Mouse (Mus musculus) MEL (cell line): ENCODE data around the gene Ddost. TPM values are rescaled to one million over a fixed set of nuclear protein-coding genes. Genes with fewer than 3 reads are reported as not detected.

Experiments
- DNase-seq: peaks from one replicate; pipeline ENCODE4 v3.0.0; 2011; ENCODE audit warnings: low read depth, low spot score
- H3K27ac ChIP-seq: 2 replicates; pipeline ENCODE4 v1.5.1; 2012; ENCODE audit warnings: low read depth, mild to moderate bottlenecking, control low read depth, low read length, moderate library complexity; ENCODE audit not compliant: control insufficient read depth
- H3K27me3 ChIP-seq, 2 experiments: fragments of 150-350 bp in 1 of 2; sonication (generic) in 1 of 2; 2 replicates each; pipeline ENCODE4 v1.6.1; 2012; ENCODE audit warnings: low read length in 2 of 2, mild to moderate bottlenecking in 2 of 2, improper control_type of control experiment in 1 of 2, moderate library complexity in 1 of 2; ENCODE audit not compliant: insufficient read depth in 2 of 2, control insufficient read depth in 1 of 2
- H3K36me3 ChIP-seq, 2 experiments: 2 replicates each; pipeline ENCODE4 v1.6.1; 2012 to 2014; ENCODE audit warnings: low read length in 2 of 2, improper control_type of control experiment in 1 of 2, inconsistent platforms in 1 of 2, mild to moderate bottlenecking in 1 of 2; ENCODE audit not compliant: insufficient read depth in 2 of 2, control insufficient read depth in 1 of 2
- H3K4me1 ChIP-seq, 2 experiments: fragments of 150-350 bp in 1 of 2; sonication (generic) in 1 of 2; 2 replicates each; pipeline ENCODE4 v1.6.1; 2012; ENCODE audit warnings: low read length in 2 of 2, improper control_type of control experiment in 1 of 2, mild to moderate bottlenecking in 1 of 2; ENCODE audit not compliant: insufficient read depth in 2 of 2, control insufficient read depth in 1 of 2
- H3K4me3 ChIP-seq, 2 experiments: fragments of 150-350 bp in 1 of 2; sonication (generic) in 1 of 2; 2 replicates each; pipeline ENCODE4 v1.5.1; 2012; ENCODE audit warnings: low read depth in 2 of 2, low read length in 2 of 2, mild to moderate bottlenecking in 2 of 2, moderate library complexity in 2 of 2, control low read depth in 1 of 2, improper control_type of control experiment in 1 of 2; ENCODE audit not compliant: control insufficient read depth in 1 of 2, insufficient read depth in 1 of 2
- H3K79me2 ChIP-seq: 2 replicates; pipeline ENCODE4 v1.6.1; 2012; ENCODE audit warnings: mild to moderate bottlenecking, low read length, moderate library complexity; ENCODE audit not compliant: control insufficient read depth, poor library complexity, insufficient read depth
- H3K9ac ChIP-seq: 2 replicates; pipeline ENCODE4 v1.6.1; 2012; ENCODE audit warnings: low read depth, mild to moderate bottlenecking, control low read depth, low read length, moderate library complexity; ENCODE audit not compliant: control insufficient read depth, poor library complexity, severe bottlenecking
- H3K9me3 ChIP-seq: fragments of 150-350 bp; sonication (generic); replicated peaks from 2 replicates; pipeline ENCODE4 v1.6.1; 2012; ENCODE audit warnings: mild to moderate bottlenecking, low read length, improper control_type of control experiment, moderate library complexity; ENCODE audit not compliant: insufficient read depth
- BHLHE40 ChIP-seq: IDR thresholded peaks from 2 replicates; pipeline ENCODE4 v1.6.1; 2012; ENCODE audit warnings: low read depth, mild to moderate bottlenecking, inconsistent platforms, low read length, improper control_type of control experiment, borderline replicate concordance
- CHD2 ChIP-seq: IDR thresholded peaks from 2 replicates; pipeline ENCODE4 v1.6.1; 2011; ENCODE audit warnings: low read length, improper control_type of control experiment
- CTCF ChIP-seq, 3 experiments: IDR thresholded peaks in 2 of 3; conservative IDR thresholded peaks in 1 of 3; 2 replicates each; pipeline ENCODE4 v1.5.1; 2011 to 2012; ENCODE audit warnings: low read length in 3 of 3, low read depth in 2 of 3, mild to moderate bottlenecking in 2 of 3, improper control_type of control experiment in 1 of 3, inconsistent platforms in 1 of 3, mixed read lengths in 1 of 3, moderate library complexity in 1 of 3; ENCODE audit not compliant: control insufficient read depth in 1 of 3, insufficient read depth in 1 of 3, poor library complexity in 1 of 3, severe bottlenecking in 1 of 3
- E2F4 ChIP-seq: IDR thresholded peaks from 2 replicates; pipeline ENCODE4 v1.6.1; 2011; ENCODE audit warnings: low read depth, low read length, improper control_type of control experiment, borderline replicate concordance
- EP300 ChIP-seq, 2 experiments: IDR thresholded peaks; 2 replicates each; pipeline ENCODE4 v1.6.1; 2011; ENCODE audit warnings: improper control_type of control experiment in 2 of 2, low read length in 2 of 2, low read depth in 1 of 2, mild to moderate bottlenecking in 1 of 2
- GATA1 ChIP-seq: IDR thresholded peaks from 2 replicates; pipeline ENCODE4 v1.6.1; 2011; ENCODE audit warnings: low read depth, low read length, improper control_type of control experiment
- HCFC1 ChIP-seq: IDR thresholded peaks from 2 replicates; pipeline ENCODE4 v1.6.1; 2012; ENCODE audit warnings: low read depth, mild to moderate bottlenecking, inconsistent platforms, low read length, improper control_type of control experiment, moderate library complexity
- MAX ChIP-seq: IDR thresholded peaks from 2 replicates; pipeline ENCODE4 v1.6.1; 2011; ENCODE audit warnings: low read length, improper control_type of control experiment
- MAZ ChIP-seq: IDR thresholded peaks from 2 replicates; pipeline ENCODE4 v1.6.1; 2012; ENCODE audit warnings: low read depth, mild to moderate bottlenecking, inconsistent platforms, low read length, improper control_type of control experiment
- MEF2A ChIP-seq: IDR thresholded peaks from 2 replicates; pipeline ENCODE4 v1.6.1; 2014; ENCODE audit warnings: low read depth, mild to moderate bottlenecking, inconsistent platforms, low read length, improper control_type of control experiment; ENCODE audit not compliant: poor library complexity, insufficient replicate concordance, severe bottlenecking; ENCODE audit errors: extremely low read depth
- MXI1 ChIP-seq: IDR thresholded peaks from 2 replicates; pipeline ENCODE4 v1.6.1; 2011; ENCODE audit warnings: mild to moderate bottlenecking, low read depth, low read length, improper control_type of control experiment
- MYB ChIP-seq: IDR thresholded peaks from 2 replicates; pipeline ENCODE4 v1.6.1; 2011; ENCODE audit warnings: mild to moderate bottlenecking, low read depth, low read length, improper control_type of control experiment
- NELFE ChIP-seq: IDR thresholded peaks from 2 replicates; pipeline ENCODE4 v1.6.1; 2011; ENCODE audit warnings: low read depth, low read length, improper control_type of control experiment
- POLR2AphosphoS2 ChIP-seq: IDR thresholded peaks from 2 replicates; pipeline ENCODE4 v1.6.1; 2011; ENCODE audit warnings: low read length, improper control_type of control experiment
- RCOR1 ChIP-seq: IDR thresholded peaks from 2 replicates; pipeline ENCODE4 v1.6.1; 2012; ENCODE audit warnings: low read depth, mild to moderate bottlenecking, inconsistent platforms, low read length, improper control_type of control experiment
- SIN3A ChIP-seq: IDR thresholded peaks from 2 replicates; pipeline ENCODE4 v1.6.1; 2012; ENCODE audit warnings: low read length, improper control_type of control experiment, inconsistent platforms
- SMC3 ChIP-seq: IDR thresholded peaks from 2 replicates; pipeline ENCODE4 v1.6.1; 2011; ENCODE audit warnings: low read depth, low read length, improper control_type of control experiment
- TCF12 ChIP-seq: IDR thresholded peaks from 2 replicates; pipeline ENCODE4 v1.6.1; 2014; ENCODE audit warnings: low read depth, mild to moderate bottlenecking, inconsistent platforms, low read length, improper control_type of control experiment, moderate library complexity
- USF1 ChIP-seq: IDR thresholded peaks from 2 replicates; pipeline ENCODE4 v1.6.1; 2014; ENCODE audit warnings: low read depth, mild to moderate bottlenecking, inconsistent platforms, low read length, improper control_type of control experiment, moderate library complexity
- USF2 ChIP-seq, 2 experiments: IDR thresholded peaks; 2 replicates each; pipeline ENCODE4 v1.6.1; 2011 to 2012; ENCODE audit warnings: improper control_type of control experiment in 2 of 2, low read length in 2 of 2, borderline replicate concordance in 1 of 2, inconsistent platforms in 1 of 2, low read depth in 1 of 2, mild to moderate bottlenecking in 1 of 2; ENCODE audit not compliant: insufficient read depth in 1 of 2
- polyA plus RNA-seq, 2 experiments: library from polyadenylated mRNA; stranded (reverse) in 1 of 2; unstranded in 1 of 2; fragments of >175 nt in 1 of 2; fragments of >200 nt in 1 of 2; gene quantifications; 2 replicates each; pipeline versions ENCODE4 v1.2.1 to v1.2.4; 2012; ENCODE audit warnings: low replicate concordance in 2 of 2, low read depth in 1 of 2; ENCODE audit not compliant: insufficient read length in 2 of 2, insufficient read depth in 1 of 2, missing spikeins in 1 of 2
- total RNA-seq: library from RNA; depleted of rRNA; stranded (reverse); fragments of 300-350 nt; gene quantifications from 2 replicates; pipeline ENCODE4 v1.2.3, GENCODE M21; 2012

Gene Ddost
- total and polyA plus RNA-seq, 3 experiments, result 68.9 to 402 (median 283) TPM

DNA sequence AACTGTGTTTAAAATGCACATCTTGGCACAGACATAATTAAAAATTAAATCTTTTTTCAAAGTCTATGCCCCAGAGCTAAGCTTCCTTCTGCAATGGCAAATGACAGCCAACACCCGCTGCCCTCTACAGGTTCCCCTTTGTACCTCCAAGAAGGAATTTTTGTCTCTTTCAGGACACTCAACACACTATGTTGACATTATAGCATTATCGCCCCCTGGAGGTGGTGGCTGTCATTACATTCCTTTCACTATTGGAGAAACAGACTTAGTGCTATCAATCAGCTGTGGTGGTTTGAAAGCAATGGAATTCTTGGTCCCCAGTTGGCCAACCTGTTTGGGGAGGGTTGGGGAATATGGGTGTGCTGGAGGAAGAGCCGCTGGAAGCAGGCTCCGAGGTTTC lies 35.4 kb downstream of the Ddost start:
- no peaks in the 10 kb centered on the region for H3K27me3 ChIP-seq
- no peak overlapping the region for H3K27ac ChIP-seq
- H3K9me3 ChIP-seq, result no peaks in the 10 kb centered on the region
- H3K36me3 ChIP-seq, result peaks cover 0 to 18% of the 10 kb centered on the region in 2 experiments; a peak in 2 of 4 replicates
- H3K4me1 ChIP-seq, result peaks cover 14 to 36% of the 10 kb centered on the region in 2 experiments
- TF ChIP-seq BHLHE40 (peak; percentile 21; the same call in 1 of the 2 replicates), SIN3A (peak; percentile 57; the same call in 1 of the 2 replicates), GATA1 (no peak), SMC3 (peak; percentile 34), NELFE (no peak), TCF12 (peak; percentile 11; the same call in 1 of the 2 replicates), HCFC1 (peak; percentile 45; the same call in 1 of the 2 replicates), CTCF (IDR thresholded peaks at IDR 0.05 in 2 of 3, conservative IDR thresholded peaks at IDR 0.05 in 1 of 3; ENCODE audit: control insufficient read depth in 1 of 3, insufficient read depth in 1 of 3, low read depth in 2 of 3, low read length in 3 of 3, poor library complexity in 1 of 3, severe bottlenecking in 1 of 3) (peak; percentile 19 to 81 (median 79); a peak in 5 of 6 replicates), USF2 (IDR thresholded peaks at IDR 0.05; ENCODE audit: borderline replicate concordance in 1 of 2, insufficient read depth in 1 of 2, low read depth in 1 of 2, low read length in 2 of 2) (no peak), MXI1 (0 out of 2 replicates have a peak, but pooled peaks have one; percentile 18)
- TF ChIP-seq, all 39 proteins: peak for 7
- H3K4me3 ChIP-seq, result no peak overlapping the region
- no peak overlapping the region for H3K9ac ChIP-seq
- DNase-seq, result peak; percentile 70
- H3K79me2 ChIP-seq, result no peaks in the 10 kb centered on the region

DNA sequence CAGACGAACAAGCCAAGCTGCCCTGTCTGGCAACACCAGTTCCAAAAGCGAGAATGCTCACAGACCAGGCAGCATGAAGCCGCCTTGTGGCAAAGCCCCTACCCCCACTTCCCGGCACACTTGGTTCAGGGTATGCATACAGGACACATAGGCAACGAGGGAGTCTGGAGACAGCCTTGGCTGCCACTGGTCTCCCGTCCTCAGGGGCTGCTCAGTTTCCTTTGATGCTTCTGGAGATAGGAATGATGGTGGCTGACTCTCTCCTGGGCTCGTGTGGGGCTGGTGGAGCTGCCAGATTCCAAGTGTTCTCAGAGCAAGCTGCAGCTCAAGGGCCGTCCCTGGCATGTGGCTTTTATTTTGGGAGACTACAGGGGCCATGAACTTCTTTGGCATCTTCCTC lies 36.9 kb downstream of the Ddost start:
- no peak overlapping the region for H3K27ac ChIP-seq
- no peak for TF ChIP-seq USF1
- TF ChIP-seq POLR2AphosphoS2, result no peak
- no peak for TF ChIP-seq MAX
- no peak for TF ChIP-seq MXI1
- no peak for TF ChIP-seq MEF2A
- TF ChIP-seq GATA1, result no peak
- TF ChIP-seq RCOR1, result no peak
- no peak for TF ChIP-seq MAZ
- TF ChIP-seq MYB, result no peak
- TF ChIP-seq E2F4, result no peak
- no peak for TF ChIP-seq CTCF (IDR thresholded peaks at IDR 0.05 in 2 of 3, conservative IDR thresholded peaks at IDR 0.05 in 1 of 3; ENCODE audit: control insufficient read depth in 1 of 3, insufficient read depth in 1 of 3, low read depth in 2 of 3, low read length in 3 of 3, poor library complexity in 1 of 3, severe bottlenecking in 1 of 3)
- TF ChIP-seq EP300 (IDR thresholded peaks at IDR 0.05; ENCODE audit: low read depth in 1 of 2, low read length in 2 of 2), result no peak
- no peak for TF ChIP-seq CHD2
- no peak for TF ChIP-seq TCF12
- H3K9ac ChIP-seq, result no peak overlapping the region
- DNase-seq, result no peak
- no peaks in the 10 kb centered on the region for H3K79me2 ChIP-seq
- no peaks in the 10 kb centered on the region for H3K9me3 ChIP-seq
- H3K27me3 ChIP-seq, result no peaks in the 10 kb centered on the region
- H3K4me1 ChIP-seq, result peaks cover 16 to 38% of the 10 kb centered on the region in 2 experiments
- no peak overlapping the region for H3K4me3 ChIP-seq
- peaks cover 0 to 24% of the 10 kb centered on the region in 2 experiments; a peak in 2 of 4 replicates for H3K36me3 ChIP-seq
